Mouse (Mus musculus): ENCODE measurements around the gene Man1a. TPM values are rescaled to one million over a fixed set of nuclear protein-coding genes. Genes with fewer than 3 reads are reported as not detected.

The Man1a gene
- polyA plus RNA-seq, 1 experiment from 2014 or later: 5.3 TPM

DNA sequence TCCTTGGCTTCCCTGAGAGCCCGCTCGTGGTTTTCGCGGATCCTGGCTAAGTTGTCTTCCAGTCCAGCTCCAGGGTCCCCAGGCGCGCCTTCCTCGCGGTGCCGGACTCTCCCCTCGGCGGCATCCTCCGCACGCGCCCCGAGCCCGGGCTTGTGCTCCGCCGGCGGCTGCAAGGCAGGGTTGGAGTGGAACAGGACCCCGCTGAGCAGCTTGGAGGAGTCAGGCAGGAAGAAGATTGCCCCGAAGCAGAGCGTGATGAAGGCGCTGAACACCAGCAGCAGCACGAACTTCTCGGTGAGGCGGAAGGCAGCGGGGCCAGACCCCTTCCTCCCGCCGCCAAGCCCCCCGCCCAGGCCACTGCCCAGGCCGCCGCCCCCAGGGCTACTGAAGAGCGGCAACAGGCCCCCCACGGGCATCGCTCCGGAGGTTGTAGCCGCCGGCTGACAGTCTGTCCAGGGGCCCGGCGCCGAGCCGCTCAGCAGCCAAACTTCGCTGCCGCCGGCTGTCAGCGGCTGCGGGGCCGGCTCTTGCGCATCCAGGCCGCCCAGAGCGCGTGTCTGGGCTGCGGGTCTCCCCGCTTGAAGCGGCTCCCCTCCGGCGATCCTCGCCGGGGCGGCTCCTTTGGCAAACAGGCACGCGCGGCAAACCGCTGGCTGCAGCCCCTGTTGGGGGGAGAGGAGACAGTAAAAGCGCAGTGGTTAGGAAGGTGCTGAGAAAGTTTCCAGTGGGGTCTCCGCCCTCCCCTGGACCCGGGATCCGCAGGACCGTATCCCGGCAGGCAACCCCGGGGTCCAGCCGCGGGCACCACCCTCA is 1.6 kb downstream of the Man1a start:
- Histone ChIP-seq H3K27me3 (peaks cover 7% of the 10 kb centered on the region), H3K36me3 (no peaks in the 10 kb centered on the region), H3K4me2 (replicated peaks) (peak overlapping the region; percentile 99), H3K4me3 (peak overlapping the region; percentile 70), H3K27ac (no peak overlapping the region), H3K9ac (peak overlapping the region; percentile 55), H3K4me1 (peaks cover 10% of the 10 kb centered on the region), H3K9me3 (replicated peaks) (no peaks in the 10 kb centered on the region)
- ATAC-seq (ENCODE audit: low FRiP score): peak; percentile 66
- WGBS: under 1% methylated on average over 65 of the region's 73 CpGs

- peaks cover 7% of the 10 kb centered on the region for H3K27me3 ChIP-seq
- no peak overlapping the region for H3K27ac ChIP-seq
- 2% methylated on average over 14 of the region's 14 CpGs for WGBS
- H3K9me3 ChIP-seq (replicated peaks): no peaks in the 10 kb centered on the region
- no peak for ATAC-seq (ENCODE audit: low FRiP score)
- H3K4me2 ChIP-seq (replicated peaks): peak overlapping the region; percentile 99
- H3K4me1 ChIP-seq: peaks cover 10% of the 10 kb centered on the region
- H3K9ac ChIP-seq: peak overlapping the region; percentile 55
- no peaks in the 10 kb centered on the region for H3K36me3 ChIP-seq
- H3K4me3 ChIP-seq: peak overlapping the region; percentile 70
These were observed 2.2 kb downstream of the Man1a start for GRCm38 (mm10) chr10:54074247-54074608.

DNA sequence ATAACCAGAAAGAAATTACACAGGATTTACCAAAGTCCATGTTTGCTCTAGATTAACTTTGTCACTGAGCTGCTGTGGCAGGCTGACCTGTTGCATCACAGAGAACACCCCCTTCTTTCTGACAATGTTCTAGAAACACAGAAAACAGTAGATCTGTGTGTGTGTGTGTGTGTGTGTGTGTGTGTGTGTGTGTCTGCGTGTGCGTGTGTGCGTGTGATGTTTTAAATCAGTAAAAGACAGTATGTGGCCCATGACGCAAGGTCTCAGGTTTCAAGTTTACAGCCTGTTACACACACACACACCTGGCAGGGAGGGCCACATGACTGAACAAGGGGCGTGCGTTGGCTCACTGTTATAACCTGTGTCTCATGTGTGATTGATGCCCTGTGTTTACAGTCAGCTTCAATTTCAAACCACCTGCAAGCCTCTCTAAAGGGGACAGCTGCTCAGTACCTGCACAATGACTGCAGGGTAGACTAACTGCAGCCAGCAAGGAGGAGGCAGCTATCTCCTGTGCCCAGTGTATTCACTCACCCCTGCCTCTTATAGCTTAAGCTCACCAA is 2.7 kb downstream of the Man1a start:
- Histone ChIP-seq H3K4me2 (replicated peaks) (peak overlapping the region; percentile 99), H3K9ac (peak overlapping the region; percentile 55; the same call in 1 of the 2 replicates), H3K4me1 (peaks cover 10% of the 10 kb centered on the region), H3K27ac (no peak overlapping the region), H3K9me3 (replicated peaks) (no peaks in the 10 kb centered on the region), H3K4me3 (peak overlapping the region; percentile 70), H3K27me3 (peaks cover 7% of the 10 kb centered on the region), H3K36me3 (no peaks in the 10 kb centered on the region)
- 75% methylated on average over 6 of the region's 6 CpGs for WGBS
- no peak for ATAC-seq (ENCODE audit: low FRiP score)

DNA sequence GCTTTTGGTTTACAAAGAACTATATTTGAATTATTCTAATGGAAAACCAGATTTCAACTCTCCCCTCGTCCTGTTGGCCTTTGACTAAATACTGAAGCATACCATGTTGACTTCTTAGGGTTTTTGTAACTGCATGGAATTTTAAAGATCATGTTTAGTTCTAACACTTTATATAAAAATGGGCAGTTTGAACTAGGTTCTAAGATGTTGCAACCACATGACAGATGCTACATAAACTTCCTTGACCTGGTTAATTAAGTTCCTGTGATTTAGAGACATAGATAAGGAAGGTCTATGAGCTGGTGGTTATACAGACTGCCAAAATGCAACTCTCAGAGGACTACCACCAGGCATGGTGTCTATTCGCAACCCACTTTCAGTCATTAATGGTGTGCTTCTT is 4.1 kb downstream of the Man1a start:
- Histone ChIP-seq H3K4me3 (no peak overlapping the region), H3K27ac (no peak overlapping the region), H3K4me1 (peaks cover 10% of the 10 kb centered on the region), H3K27me3 (peaks cover 7% of the 10 kb centered on the region), H3K9ac (no peak overlapping the region), H3K36me3 (no peaks in the 10 kb centered on the region), H3K4me2 (replicated peaks) (no peak overlapping the region), H3K9me3 (replicated peaks) (no peaks in the 10 kb centered on the region)
- 87% methylated on average over 2 of the region's 2 CpGs for WGBS
- no peak for ATAC-seq (ENCODE audit: low FRiP score)

GRCm38 (mm10) chr10:54070496-54070895 is 5.9 kb downstream of the Man1a start:
- no peak overlapping the region for H3K27ac ChIP-seq
- H3K27me3 ChIP-seq: peaks cover 7% of the 10 kb centered on the region
- 85% methylated on average over 5 of the region's 5 CpGs for WGBS
- H3K36me3 ChIP-seq: no peaks in the 10 kb centered on the region
- ATAC-seq (ENCODE audit: low FRiP score): no peak
- H3K4me3 ChIP-seq: no peak overlapping the region
- H3K4me2 ChIP-seq (replicated peaks): no peak overlapping the region
- peaks cover 10% of the 10 kb centered on the region for H3K4me1 ChIP-seq
- no peak overlapping the region for H3K9ac ChIP-seq
- H3K9me3 ChIP-seq (replicated peaks): no peaks in the 10 kb centered on the region

GRCm38 (mm10) chr10:54069412-54069811 is 7.0 kb downstream of the Man1a start:
- Histone ChIP-seq H3K4me1 (peaks cover 8% of the 10 kb centered on the region), H3K4me2 (replicated peaks) (no peak overlapping the region), H3K27ac (no peak overlapping the region), H3K4me3 (no peak overlapping the region), H3K27me3 (peaks cover 7% of the 10 kb centered on the region), H3K36me3 (no peaks in the 10 kb centered on the region), H3K9ac (no peak overlapping the region), H3K9me3 (replicated peaks) (no peaks in the 10 kb centered on the region)
- WGBS: 94% methylated on average over 5 of the region's 5 CpGs
- ATAC-seq (ENCODE audit: low FRiP score): no peak

DNA sequence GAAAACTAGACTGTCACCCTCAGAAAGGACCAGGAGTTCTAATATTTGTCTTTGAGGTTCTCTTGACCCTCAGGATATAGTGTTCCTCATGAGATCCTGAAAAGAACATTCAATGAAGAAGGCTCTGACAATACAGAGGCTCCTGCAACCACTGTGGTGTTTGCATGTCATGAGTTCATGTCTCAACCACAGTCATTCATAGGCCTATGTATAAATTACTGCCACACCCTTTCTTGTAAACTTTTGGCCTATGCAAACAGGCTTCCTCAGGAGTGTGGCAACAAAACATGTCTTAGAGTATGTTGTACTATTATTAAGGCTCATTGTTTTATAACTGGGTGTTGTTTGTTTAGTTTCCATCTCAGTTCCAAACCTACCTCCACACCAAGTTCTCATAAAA is 9.7 kb downstream of the Man1a start:
- Histone ChIP-seq H3K9me3 (replicated peaks) (no peaks in the 10 kb centered on the region), H3K4me1 (no peaks in the 10 kb centered on the region), H3K9ac (no peak overlapping the region), H3K4me2 (replicated peaks) (no peak overlapping the region), H3K27me3 (no peaks in the 10 kb centered on the region), H3K36me3 (no peaks in the 10 kb centered on the region), H3K4me3 (no peak overlapping the region), H3K27ac (no peak overlapping the region)
- no peak for ATAC-seq (ENCODE audit: low FRiP score)

GRCm38 (mm10) chr10:54063551-54064260 is 12.7 kb downstream of the Man1a start:
- H3K27ac ChIP-seq: no peak overlapping the region
- no peak overlapping the region for H3K4me3 ChIP-seq
- no peak for ATAC-seq (ENCODE audit: low FRiP score)
- H3K36me3 ChIP-seq: no peaks in the 10 kb centered on the region
- no peak overlapping the region for H3K9ac ChIP-seq
- H3K27me3 ChIP-seq: no peaks in the 10 kb centered on the region
- H3K9me3 ChIP-seq (replicated peaks): no peaks in the 10 kb centered on the region
- 59% methylated on average over 8 of the region's 8 CpGs for WGBS
- H3K4me1 ChIP-seq: peaks cover 4% of the 10 kb centered on the region
- no peak overlapping the region for H3K4me2 ChIP-seq (replicated peaks)

- Histone ChIP-seq H3K9me3 (replicated peaks) (no peaks in the 10 kb centered on the region), H3K4me3 (no peak overlapping the region), H3K9ac (no peak overlapping the region), H3K4me2 (replicated peaks) (no peak overlapping the region), H3K36me3 (no peaks in the 10 kb centered on the region), H3K27ac (no peak overlapping the region), H3K27me3 (no peaks in the 10 kb centered on the region), H3K4me1 (peaks cover 4% of the 10 kb centered on the region)
- ATAC-seq (ENCODE audit: low FRiP score): no peak
- 87% methylated on average over 11 of the region's 11 CpGs for WGBS
These were observed 13.6 kb downstream of the Man1a start for GRCm38 (mm10) chr10:54062835-54063234.

GRCm38 (mm10) chr10:54061159-54061558 is 15.2 kb downstream of the Man1a start:
- WGBS: 90% methylated on average over 4 of the region's 4 CpGs
- ATAC-seq (ENCODE audit: low FRiP score): no peak
- Histone ChIP-seq H3K36me3 (no peaks in the 10 kb centered on the region), H3K4me1 (peaks cover 4% of the 10 kb centered on the region), H3K4me2 (replicated peaks) (no peak overlapping the region), H3K9me3 (replicated peaks) (no peaks in the 10 kb centered on the region), H3K27me3 (no peaks in the 10 kb centered on the region), H3K9ac (no peak overlapping the region), H3K27ac (no peak overlapping the region), H3K4me3 (no peak overlapping the region)

DNA sequence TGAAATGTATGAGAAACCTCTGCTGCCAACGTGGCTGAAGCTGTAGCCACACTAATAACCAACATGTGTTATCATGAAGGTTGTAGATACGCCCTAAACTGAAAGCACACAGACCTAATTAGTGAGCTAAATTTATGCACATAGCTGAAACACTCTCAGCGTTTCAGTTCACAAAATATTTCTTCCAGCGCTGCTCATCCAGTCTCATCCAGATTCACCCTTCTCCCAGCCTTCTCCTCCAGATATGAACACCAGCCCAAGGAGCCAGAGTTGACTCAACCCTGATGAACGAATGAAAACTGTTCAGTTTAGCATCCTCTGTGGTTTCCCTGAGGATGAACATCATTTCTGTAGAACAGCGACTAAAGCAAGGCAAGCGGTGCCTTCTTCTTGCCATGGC is 15.8 kb downstream of the Man1a start:
- H3K9me3 ChIP-seq (replicated peaks): no peaks in the 10 kb centered on the region
- no peaks in the 10 kb centered on the region for H3K27me3 ChIP-seq
- peaks cover 4% of the 10 kb centered on the region for H3K4me1 ChIP-seq
- no peak overlapping the region for H3K4me3 ChIP-seq
- no peak for ATAC-seq (ENCODE audit: low FRiP score)
- H3K9ac ChIP-seq: no peak overlapping the region
- H3K27ac ChIP-seq: no peak overlapping the region
- H3K36me3 ChIP-seq: no peaks in the 10 kb centered on the region
- WGBS: 81% methylated on average over 7 of the region's 7 CpGs
- H3K4me2 ChIP-seq (replicated peaks): no peak overlapping the region

DNA sequence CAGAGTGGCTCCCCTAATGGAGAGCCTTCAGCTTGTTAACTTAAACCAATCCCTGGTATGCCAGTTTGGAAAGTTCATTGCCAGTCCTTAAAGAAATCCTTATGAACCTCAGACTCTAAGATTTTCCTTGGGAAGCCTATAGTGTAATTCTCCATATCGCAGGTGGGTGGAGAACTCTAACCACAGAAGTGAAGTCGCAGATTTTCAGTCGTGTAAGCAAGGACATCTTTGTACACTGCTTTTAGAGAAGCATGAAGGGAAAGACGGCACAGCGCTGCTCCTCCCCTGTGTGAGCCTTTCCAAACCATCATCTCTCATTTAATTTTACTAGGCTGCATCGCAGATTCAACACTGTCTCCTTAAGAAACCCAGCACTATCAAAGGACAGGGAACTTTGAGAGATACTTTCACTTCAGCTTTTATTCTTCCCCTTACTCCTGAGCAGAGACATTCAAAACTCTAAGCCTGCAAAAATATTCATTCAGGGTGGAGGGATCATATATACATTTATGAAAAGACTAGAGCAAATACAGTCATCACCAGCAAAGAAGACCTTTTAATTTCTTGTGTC is 16.6 kb downstream of the Man1a start:
- no peaks in the 10 kb centered on the region for H3K9me3 ChIP-seq (replicated peaks)
- WGBS: 54% methylated on average over 6 of the region's 6 CpGs
- H3K4me3 ChIP-seq: no peak overlapping the region
- no peaks in the 10 kb centered on the region for H3K36me3 ChIP-seq
- H3K27ac ChIP-seq: no peak overlapping the region
- H3K27me3 ChIP-seq: no peaks in the 10 kb centered on the region
- ATAC-seq (ENCODE audit: low FRiP score): no peak
- peaks cover 4% of the 10 kb centered on the region for H3K4me1 ChIP-seq
- no peak overlapping the region for H3K4me2 ChIP-seq (replicated peaks)
- no peak overlapping the region for H3K9ac ChIP-seq

Measured in hindbrain, embryonic 12.5 days (tissue).